Mouse (Mus musculus) embryonic fibroblast, embryonic 13.5 days (primary cell): Measurements from ENCODE around the gene Gm11627.

Experiments
- CTCF ChIP-seq: IDR thresholded peaks from 2 replicates; pipeline ENCODE4 v1.5.1; 2011; ENCODE audit warnings: mild to moderate bottlenecking, control low read depth, low read length, moderate library complexity, borderline replicate concordance; ENCODE audit not compliant: insufficient read depth
- POLR2A ChIP-seq: IDR thresholded peaks from 2 replicates; pipeline ENCODE4 v1.6.1; 2011; ENCODE audit warnings: low read depth, mild to moderate bottlenecking, control low read depth, low read length, moderate library complexity

- TF ChIP-seq CTCF: no peak
- peak; percentile 33; the same call in 1 of the 2 replicates for TF ChIP-seq POLR2A
These were observed 28.7 kb upstream of the Gm11627 start for GRCm38 (mm10) chr11:102607686-102608548.
